Mouse (Mus musculus): Measurements from ENCODE around the gene Cd6. TPM values are rescaled to one million over a fixed set of nuclear protein-coding genes. Genes with fewer than 3 reads are reported as not detected.

Gene Cd6
- total RNA-seq, 2 experiments from 2014 or later = not detected

DNA sequence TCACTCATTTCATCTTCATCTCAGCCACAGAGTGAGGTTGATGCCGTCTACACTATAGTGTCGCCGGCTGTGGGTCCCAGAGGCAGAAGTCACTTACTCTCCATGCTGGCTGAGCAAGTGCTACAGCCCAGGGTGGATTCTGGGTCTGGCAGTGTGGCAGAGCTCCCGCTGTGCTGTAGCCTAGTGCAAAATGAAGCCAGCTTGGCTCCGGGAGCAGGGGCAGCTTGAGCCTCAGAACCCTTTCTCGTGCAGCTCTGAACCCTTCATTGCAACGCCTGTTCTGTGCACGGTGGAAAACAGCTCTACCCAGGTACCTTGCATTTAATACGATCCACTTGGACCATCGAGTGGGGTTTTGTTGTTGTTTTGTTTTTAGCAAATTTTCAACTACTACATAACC is 62.2 kb downstream of the Cd6 start:
- DNase-seq (ENCODE audit: low spot score in 2 of 2) = no peak

GRCm38 (mm10) chr19:10763381-10764031 is 66.4 kb downstream of the Cd6 start:
- DNase-seq (ENCODE audit: low spot score in 2 of 2) = no peak

GRCm38 (mm10) chr19:10762468-10762867 is 67.4 kb downstream of the Cd6 start:
- DNase-seq (ENCODE audit: low spot score in 2 of 2) = no peak

GRCm38 (mm10) chr19:10761794-10762415 is 68.0 kb downstream of the Cd6 start:
- DNase-seq (ENCODE audit: low spot score in 2 of 2) = no peak

- no peak for DNase-seq (ENCODE audit: low spot score in 2 of 2)
Measured at GRCm38 (mm10) chr19:10759983-10760831, 69.7 kb downstream of the Cd6 start.

DNA sequence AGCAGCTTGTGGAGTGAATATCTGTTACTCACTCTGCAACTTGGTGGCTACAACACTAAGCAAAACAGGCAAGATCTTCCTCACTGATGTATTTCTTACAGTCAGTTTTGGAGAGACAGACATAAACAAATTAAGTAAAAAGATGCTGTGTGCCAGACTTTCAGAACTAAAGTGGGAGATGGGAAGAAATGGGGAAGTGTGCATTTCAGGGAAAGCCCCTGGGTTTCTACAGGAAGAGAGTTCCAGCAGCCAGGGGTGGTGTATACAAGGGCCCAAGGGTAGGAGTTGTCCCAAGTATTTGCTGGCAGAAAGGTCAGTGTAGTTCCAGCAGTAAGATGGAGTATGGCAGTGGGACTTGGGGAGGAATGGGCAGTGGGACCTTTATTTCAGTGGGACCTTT is 70.3 kb downstream of the Cd6 start:
- DNase-seq (ENCODE audit: low spot score in 2 of 2) = no peak

DNA sequence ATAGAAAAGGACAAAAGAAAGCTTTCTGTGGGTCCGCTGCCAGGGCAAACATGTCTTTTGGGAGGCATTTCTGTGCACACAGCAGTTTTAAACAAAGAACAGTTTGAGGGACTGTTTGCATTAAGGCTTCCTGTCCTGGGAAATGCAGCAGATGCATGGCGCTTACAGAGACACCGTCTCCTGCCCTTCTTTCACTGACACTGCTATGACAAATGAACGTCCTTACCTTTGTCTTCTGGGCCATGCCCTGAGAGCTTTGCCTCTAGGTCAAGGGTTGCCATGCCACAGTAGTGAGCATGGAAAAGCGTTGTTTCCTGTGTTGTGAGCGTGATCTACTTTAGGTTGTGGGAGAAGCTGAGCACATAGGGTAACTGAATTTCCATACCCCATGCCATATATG is 71.2 kb downstream of the Cd6 start:
- DNase-seq (ENCODE audit: low spot score in 2 of 2) = no peak

DNA sequence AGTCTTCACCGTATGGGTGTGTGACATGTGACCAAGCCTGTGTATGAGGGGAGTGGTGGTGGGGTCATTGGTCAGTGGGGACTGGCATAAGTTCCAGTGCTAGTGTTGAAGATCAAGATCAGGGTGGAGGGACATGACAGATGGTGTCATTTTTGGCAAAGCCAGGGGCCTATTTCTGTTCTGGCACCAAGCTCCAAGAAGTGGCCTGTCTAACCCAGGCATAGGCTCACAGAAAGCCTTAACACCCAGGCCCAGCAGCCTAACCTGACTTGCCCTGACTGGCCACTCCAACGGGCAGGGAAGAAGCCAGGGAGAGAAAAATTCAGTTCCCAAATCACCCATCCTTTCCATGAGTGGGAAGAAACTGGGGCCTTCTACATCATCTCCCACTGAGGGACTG is 72.3 kb downstream of the Cd6 start:
- DNase-seq (ENCODE audit: low spot score in 2 of 2) = no peak

GRCm38 (mm10) chr19:10757125-10757524 is 72.7 kb downstream of the Cd6 start:
- no peak for DNase-seq (ENCODE audit: low spot score in 2 of 2)

GRCm38 (mm10) chr19:10752646-10753045 is 77.2 kb downstream of the Cd6 start:
- no peak for DNase-seq (ENCODE audit: low spot score in 2 of 2)

GRCm38 (mm10) chr19:10752106-10752505 is 77.8 kb downstream of the Cd6 start:
- no peak for DNase-seq (ENCODE audit: low spot score in 2 of 2)

GRCm38 (mm10) chr19:10751607-10752006 is 78.3 kb downstream of the Cd6 start:
- no peak for DNase-seq (ENCODE audit: low spot score in 2 of 2)

DNA sequence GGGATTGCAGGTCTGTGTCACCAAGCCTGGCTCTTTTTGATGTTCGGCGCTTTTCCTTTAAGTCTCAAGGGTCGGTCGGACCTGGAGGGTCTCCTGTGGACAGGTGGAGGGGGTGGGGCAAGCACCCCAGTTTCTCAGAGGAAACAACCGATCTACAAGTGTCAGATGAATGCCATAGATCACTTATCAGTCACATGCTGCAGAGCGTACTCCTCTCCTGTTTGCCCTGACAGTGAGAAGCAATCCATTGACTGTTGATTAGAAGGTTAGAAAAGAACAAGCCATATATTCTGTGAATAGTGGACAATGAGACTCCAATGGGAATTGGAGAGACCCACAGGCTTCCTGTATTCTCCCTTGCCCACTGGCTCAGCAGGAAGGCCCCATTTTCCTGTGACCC is 79.7 kb downstream of the Cd6 start:
- no peak for DNase-seq (ENCODE audit: low spot score in 2 of 2)

DNA sequence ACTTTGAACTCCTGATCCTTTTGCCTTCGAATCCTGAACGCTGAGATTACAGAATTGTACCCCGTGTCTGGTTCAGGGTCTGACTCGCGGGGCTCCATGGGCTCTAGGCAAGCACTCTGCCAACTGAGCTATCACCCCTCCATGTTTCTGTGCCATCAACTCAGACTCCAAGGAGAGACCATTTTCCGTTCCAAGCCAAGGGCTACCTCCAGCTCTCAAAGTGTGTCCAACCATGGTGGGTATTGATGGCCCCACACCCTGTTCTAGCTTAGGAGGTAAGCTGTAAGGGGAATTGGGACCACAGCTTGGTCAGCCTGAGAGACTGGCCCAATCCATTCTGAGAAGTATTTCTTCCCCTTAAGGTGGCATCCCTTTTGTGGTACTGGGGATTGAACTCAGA is 80.6 kb downstream of the Cd6 start:
- DNase-seq (ENCODE audit: low spot score in 2 of 2) = no peak

GRCm38 (mm10) chr19:10748401-10749102 is 81.3 kb downstream of the Cd6 start:
- DNase-seq (ENCODE audit: low spot score in 2 of 2) = no peak

DNA sequence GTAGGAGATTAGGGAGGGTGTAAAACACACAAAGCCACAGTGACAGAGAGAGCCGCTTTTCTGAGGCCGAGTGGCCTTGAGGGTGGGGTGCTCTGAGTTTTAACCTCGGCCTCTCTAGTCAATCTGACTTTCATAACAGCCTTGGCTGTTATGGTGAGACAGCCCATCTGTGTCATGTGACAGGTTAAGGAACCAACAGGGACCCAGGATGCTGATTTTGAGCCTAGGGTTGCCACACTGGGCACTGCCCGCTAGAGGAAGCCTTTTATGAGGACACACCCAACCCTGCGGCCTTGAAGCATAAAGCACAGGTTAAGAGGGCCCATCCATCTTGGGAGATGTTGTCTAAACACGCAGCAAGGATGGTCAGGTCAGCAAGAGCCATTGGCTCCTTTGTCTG is 82.1 kb downstream of the Cd6 start:
- no peak for DNase-seq (ENCODE audit: low spot score in 2 of 2)

- DNase-seq (ENCODE audit: low spot score in 2 of 2) = no peak
Measured at GRCm38 (mm10) chr19:10747182-10747581, 82.7 kb downstream of the Cd6 start.

DNA sequence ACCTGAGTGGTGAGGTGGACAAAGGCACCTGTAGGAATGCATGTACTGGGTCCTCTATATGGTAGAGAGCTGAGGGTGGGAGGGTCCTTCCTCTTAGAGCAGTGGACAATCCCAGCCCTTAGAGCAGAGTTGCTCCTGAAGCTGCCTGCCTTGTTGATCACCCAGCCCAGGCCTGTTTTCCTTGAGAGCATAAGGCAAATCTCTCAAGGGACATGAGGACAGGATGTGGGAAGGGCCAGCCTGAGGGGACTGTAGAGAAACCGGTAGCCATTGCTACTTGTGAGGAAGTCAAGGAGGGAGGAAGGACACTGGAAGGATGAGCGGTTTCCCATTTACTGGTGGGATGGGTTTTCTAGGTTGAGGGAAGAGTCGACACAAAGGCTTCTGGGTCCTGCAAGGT is 87.3 kb downstream of the Cd6 start:
- no peak for DNase-seq (ENCODE audit: low spot score in 2 of 2)

DNA sequence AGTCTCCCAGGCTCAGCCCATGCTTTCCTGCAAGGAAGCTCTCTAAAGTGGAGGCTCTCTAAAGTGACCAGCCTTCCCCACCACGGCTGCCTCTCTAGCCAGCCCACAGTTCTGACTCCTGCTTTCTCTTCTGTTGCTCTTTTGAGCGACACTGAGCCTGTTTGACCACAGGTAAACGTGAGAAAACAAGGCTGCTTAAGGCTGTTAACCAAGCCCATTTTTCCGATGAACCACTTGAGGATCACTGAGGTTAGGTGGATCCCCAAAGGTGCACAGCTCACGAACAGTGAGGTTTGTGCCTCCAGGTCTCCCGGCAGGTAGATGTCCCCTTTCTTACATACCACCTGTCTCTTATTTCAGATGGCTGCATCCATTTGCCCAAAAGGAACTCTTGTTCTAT is 87.7 kb downstream of the Cd6 start:
- no peak for DNase-seq (ENCODE audit: low spot score in 2 of 2)

- no peak for DNase-seq (ENCODE audit: low spot score in 2 of 2)
Measured at GRCm38 (mm10) chr19:10740641-10741440, 89.0 kb downstream of the Cd6 start.

DNA sequence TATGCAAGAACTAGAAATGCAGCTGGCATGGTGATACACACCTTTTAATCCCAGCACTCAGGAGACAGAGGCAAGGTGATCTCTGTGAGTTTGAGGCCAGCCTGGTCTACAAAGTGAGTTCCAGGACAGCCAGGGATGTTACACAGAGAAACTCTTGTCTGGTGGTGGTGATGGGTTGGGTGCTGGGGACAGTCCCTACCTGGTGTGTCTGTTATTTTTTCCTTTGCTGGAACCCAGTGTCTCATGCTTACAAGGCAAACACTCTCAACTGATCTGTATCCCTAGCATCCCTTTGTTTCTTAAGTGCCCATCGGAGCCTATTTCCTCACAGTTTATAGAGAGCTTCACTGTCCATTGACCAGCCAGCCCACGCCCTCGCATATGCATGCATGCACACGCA is 89.9 kb downstream of the Cd6 start:
- no peak for DNase-seq (ENCODE audit: low spot score in 2 of 2)
